Mouse (Mus musculus) MEL (cell line): ENCODE results near the gene Foxn2. TPM values are rescaled to one million over a fixed set of nuclear protein-coding genes. Genes with fewer than 3 reads are reported as not detected.

Experiments used
- DNase-seq: peaks from one replicate; pipeline ENCODE4 v3.0.0; 2011; ENCODE audit warnings: low read depth, low spot score
- H3K27ac ChIP-seq: 2 replicates; pipeline ENCODE4 v1.5.1; 2012; ENCODE audit warnings: low read depth, mild to moderate bottlenecking, control low read depth, low read length, moderate library complexity; ENCODE audit not compliant: control insufficient read depth
- H3K27me3 ChIP-seq, 2 experiments: fragments of 150-350 bp in 1 of 2; sonication (generic) in 1 of 2; 2 replicates each; pipeline ENCODE4 v1.6.1; 2012; ENCODE audit warnings: low read length in 2 of 2, mild to moderate bottlenecking in 2 of 2, improper control_type of control experiment in 1 of 2, moderate library complexity in 1 of 2; ENCODE audit not compliant: insufficient read depth in 2 of 2, control insufficient read depth in 1 of 2
- H3K36me3 ChIP-seq, 2 experiments: 2 replicates each; pipeline ENCODE4 v1.6.1; 2012 to 2014; ENCODE audit warnings: low read length in 2 of 2, improper control_type of control experiment in 1 of 2, inconsistent platforms in 1 of 2, mild to moderate bottlenecking in 1 of 2; ENCODE audit not compliant: insufficient read depth in 2 of 2, control insufficient read depth in 1 of 2
- H3K4me1 ChIP-seq, 2 experiments: fragments of 150-350 bp in 1 of 2; sonication (generic) in 1 of 2; 2 replicates each; pipeline ENCODE4 v1.6.1; 2012; ENCODE audit warnings: low read length in 2 of 2, improper control_type of control experiment in 1 of 2, mild to moderate bottlenecking in 1 of 2; ENCODE audit not compliant: insufficient read depth in 2 of 2, control insufficient read depth in 1 of 2
- H3K4me3 ChIP-seq, 2 experiments: fragments of 150-350 bp in 1 of 2; sonication (generic) in 1 of 2; 2 replicates each; pipeline ENCODE4 v1.5.1; 2012; ENCODE audit warnings: low read depth in 2 of 2, low read length in 2 of 2, mild to moderate bottlenecking in 2 of 2, moderate library complexity in 2 of 2, control low read depth in 1 of 2, improper control_type of control experiment in 1 of 2; ENCODE audit not compliant: control insufficient read depth in 1 of 2, insufficient read depth in 1 of 2
- H3K79me2 ChIP-seq: 2 replicates; pipeline ENCODE4 v1.6.1; 2012; ENCODE audit warnings: mild to moderate bottlenecking, low read length, moderate library complexity; ENCODE audit not compliant: control insufficient read depth, poor library complexity, insufficient read depth
- H3K9ac ChIP-seq: 2 replicates; pipeline ENCODE4 v1.6.1; 2012; ENCODE audit warnings: low read depth, mild to moderate bottlenecking, control low read depth, low read length, moderate library complexity; ENCODE audit not compliant: control insufficient read depth, poor library complexity, severe bottlenecking
- H3K9me3 ChIP-seq: fragments of 150-350 bp; sonication (generic); replicated peaks from 2 replicates; pipeline ENCODE4 v1.6.1; 2012; ENCODE audit warnings: mild to moderate bottlenecking, low read length, improper control_type of control experiment, moderate library complexity; ENCODE audit not compliant: insufficient read depth
- BHLHE40 ChIP-seq: IDR thresholded peaks from 2 replicates; pipeline ENCODE4 v1.6.1; 2012; ENCODE audit warnings: low read depth, mild to moderate bottlenecking, inconsistent platforms, low read length, improper control_type of control experiment, borderline replicate concordance
- CHD1 ChIP-seq: IDR thresholded peaks from 2 replicates; pipeline ENCODE4 v1.6.1; 2012; ENCODE audit warnings: low read depth, mild to moderate bottlenecking, inconsistent platforms, low read length, improper control_type of control experiment
- CHD2 ChIP-seq: IDR thresholded peaks from 2 replicates; pipeline ENCODE4 v1.6.1; 2011; ENCODE audit warnings: low read length, improper control_type of control experiment
- CTCF ChIP-seq, 3 experiments: IDR thresholded peaks in 2 of 3; conservative IDR thresholded peaks in 1 of 3; 2 replicates each; pipeline ENCODE4 v1.5.1; 2011 to 2012; ENCODE audit warnings: low read length in 3 of 3, low read depth in 2 of 3, mild to moderate bottlenecking in 2 of 3, improper control_type of control experiment in 1 of 3, inconsistent platforms in 1 of 3, mixed read lengths in 1 of 3, moderate library complexity in 1 of 3; ENCODE audit not compliant: control insufficient read depth in 1 of 3, insufficient read depth in 1 of 3, poor library complexity in 1 of 3, severe bottlenecking in 1 of 3
- E2F4 ChIP-seq: IDR thresholded peaks from 2 replicates; pipeline ENCODE4 v1.6.1; 2011; ENCODE audit warnings: low read depth, low read length, improper control_type of control experiment, borderline replicate concordance
- ELF1 ChIP-seq: IDR thresholded peaks from 2 replicates; pipeline ENCODE4 v1.6.1; 2014; ENCODE audit warnings: low read depth, mild to moderate bottlenecking, inconsistent platforms, low read length, improper control_type of control experiment, moderate library complexity
- EP300 ChIP-seq, 2 experiments: IDR thresholded peaks; 2 replicates each; pipeline ENCODE4 v1.6.1; 2011; ENCODE audit warnings: improper control_type of control experiment in 2 of 2, low read length in 2 of 2, low read depth in 1 of 2, mild to moderate bottlenecking in 1 of 2
- ETS1 ChIP-seq: IDR thresholded peaks from 2 replicates; pipeline ENCODE4 v1.6.1; 2012; ENCODE audit warnings: low read depth, mild to moderate bottlenecking, inconsistent platforms, low read length, improper control_type of control experiment, moderate library complexity
- GABPA ChIP-seq: IDR thresholded peaks from 2 replicates; pipeline ENCODE4 v1.6.1; 2012; ENCODE audit warnings: low read depth, mild to moderate bottlenecking, inconsistent platforms, low read length, improper control_type of control experiment, moderate library complexity
- GATA1 ChIP-seq: IDR thresholded peaks from 2 replicates; pipeline ENCODE4 v1.6.1; 2011; ENCODE audit warnings: low read depth, low read length, improper control_type of control experiment
- HCFC1 ChIP-seq: IDR thresholded peaks from 2 replicates; pipeline ENCODE4 v1.6.1; 2012; ENCODE audit warnings: low read depth, mild to moderate bottlenecking, inconsistent platforms, low read length, improper control_type of control experiment, moderate library complexity
- JUND ChIP-seq: IDR thresholded peaks from 2 replicates; pipeline ENCODE4 v1.6.1; 2011; ENCODE audit warnings: low read depth, mild to moderate bottlenecking, improper control_type of control experiment, low read length
- MAFK ChIP-seq: IDR thresholded peaks from 2 replicates; pipeline ENCODE4 v1.6.1; 2011; ENCODE audit warnings: low read depth, mild to moderate bottlenecking, low read length, improper control_type of control experiment, borderline replicate concordance
- MAX ChIP-seq: IDR thresholded peaks from 2 replicates; pipeline ENCODE4 v1.6.1; 2011; ENCODE audit warnings: low read length, improper control_type of control experiment
- MAZ ChIP-seq: IDR thresholded peaks from 2 replicates; pipeline ENCODE4 v1.6.1; 2012; ENCODE audit warnings: low read depth, mild to moderate bottlenecking, inconsistent platforms, low read length, improper control_type of control experiment
- MXI1 ChIP-seq: IDR thresholded peaks from 2 replicates; pipeline ENCODE4 v1.6.1; 2011; ENCODE audit warnings: mild to moderate bottlenecking, low read depth, low read length, improper control_type of control experiment
- MYB ChIP-seq: IDR thresholded peaks from 2 replicates; pipeline ENCODE4 v1.6.1; 2011; ENCODE audit warnings: mild to moderate bottlenecking, low read depth, low read length, improper control_type of control experiment
- MYC ChIP-seq: IDR thresholded peaks from 2 replicates; pipeline ENCODE4 v1.6.1; 2011; ENCODE audit warnings: low read depth, mild to moderate bottlenecking, low read length, improper control_type of control experiment, moderate library complexity
- NELFE ChIP-seq: IDR thresholded peaks from 2 replicates; pipeline ENCODE4 v1.6.1; 2011; ENCODE audit warnings: low read depth, low read length, improper control_type of control experiment
- NRF1 ChIP-seq: IDR thresholded peaks from 2 replicates; pipeline ENCODE4 v1.6.1; 2014; ENCODE audit warnings: low read depth, mild to moderate bottlenecking, inconsistent platforms, low read length, improper control_type of control experiment, moderate library complexity; ENCODE audit not compliant: poor library complexity, insufficient read depth, severe bottlenecking
- POLR2A ChIP-seq, 2 experiments: IDR thresholded peaks; 2 replicates each; pipeline ENCODE4 v1.6.1; 2011 to 2012; ENCODE audit warnings: low read length in 2 of 2, mild to moderate bottlenecking in 2 of 2, control low read depth in 1 of 2, improper control_type of control experiment in 1 of 2, low read depth in 1 of 2, moderate library complexity in 1 of 2; ENCODE audit not compliant: control insufficient read depth in 1 of 2, insufficient read depth in 1 of 2, poor library complexity in 1 of 2
- POLR2AphosphoS2 ChIP-seq: IDR thresholded peaks from 2 replicates; pipeline ENCODE4 v1.6.1; 2011; ENCODE audit warnings: low read length, improper control_type of control experiment
- POLR2AphosphoS5 ChIP-seq: IDR thresholded peaks from 2 replicates; pipeline ENCODE4 v1.6.1; 2012; ENCODE audit warnings: low read depth, borderline replicate concordance, mild to moderate bottlenecking, inconsistent platforms, low read length, moderate library complexity, mixed read lengths
- RCOR1 ChIP-seq: IDR thresholded peaks from 2 replicates; pipeline ENCODE4 v1.6.1; 2012; ENCODE audit warnings: low read depth, mild to moderate bottlenecking, inconsistent platforms, low read length, improper control_type of control experiment
- SIN3A ChIP-seq: IDR thresholded peaks from 2 replicates; pipeline ENCODE4 v1.6.1; 2012; ENCODE audit warnings: low read length, improper control_type of control experiment, inconsistent platforms
- SMC3 ChIP-seq: IDR thresholded peaks from 2 replicates; pipeline ENCODE4 v1.6.1; 2011; ENCODE audit warnings: low read depth, low read length, improper control_type of control experiment
- TAL1 ChIP-seq: IDR thresholded peaks from 2 replicates; pipeline ENCODE4 v1.6.1; 2012; ENCODE audit warnings: mild to moderate bottlenecking, inconsistent platforms, low read length, moderate library complexity, mixed read lengths
- TBP ChIP-seq: IDR thresholded peaks from 2 replicates; pipeline ENCODE4 v1.8.0; 2011; ENCODE audit warnings: low read depth, low read length, improper control_type of control experiment
- TCF12 ChIP-seq: IDR thresholded peaks from 2 replicates; pipeline ENCODE4 v1.6.1; 2014; ENCODE audit warnings: low read depth, mild to moderate bottlenecking, inconsistent platforms, low read length, improper control_type of control experiment, moderate library complexity
- UBTF ChIP-seq: IDR thresholded peaks from 2 replicates; pipeline ENCODE4 v1.6.1; 2012; ENCODE audit warnings: low read depth, mild to moderate bottlenecking, inconsistent platforms, low read length, improper control_type of control experiment, moderate library complexity, borderline replicate concordance; ENCODE audit not compliant: insufficient read depth
- USF1 ChIP-seq: IDR thresholded peaks from 2 replicates; pipeline ENCODE4 v1.6.1; 2014; ENCODE audit warnings: low read depth, mild to moderate bottlenecking, inconsistent platforms, low read length, improper control_type of control experiment, moderate library complexity
- USF2 ChIP-seq, 2 experiments: IDR thresholded peaks; 2 replicates each; pipeline ENCODE4 v1.6.1; 2011 to 2012; ENCODE audit warnings: improper control_type of control experiment in 2 of 2, low read length in 2 of 2, borderline replicate concordance in 1 of 2, inconsistent platforms in 1 of 2, low read depth in 1 of 2, mild to moderate bottlenecking in 1 of 2; ENCODE audit not compliant: insufficient read depth in 1 of 2
- ZC3H11A ChIP-seq: IDR thresholded peaks from 2 replicates; pipeline ENCODE4 v1.6.1; 2012; ENCODE audit warnings: low read depth, mild to moderate bottlenecking, inconsistent platforms, low read length, improper control_type of control experiment
- ZKSCAN1 ChIP-seq: IDR thresholded peaks from 2 replicates; pipeline ENCODE4 v1.6.1; 2012; ENCODE audit warnings: low read depth, mild to moderate bottlenecking, inconsistent platforms, low read length, improper control_type of control experiment, moderate library complexity
- ZMIZ1 ChIP-seq: IDR thresholded peaks from 2 replicates; pipeline ENCODE4 v1.6.1; 2012; ENCODE audit warnings: low read depth, mild to moderate bottlenecking, inconsistent platforms, low read length, improper control_type of control experiment, moderate library complexity
- ZNF384 ChIP-seq: IDR thresholded peaks from 2 replicates; pipeline ENCODE4 v1.6.1; 2012; ENCODE audit warnings: low read depth, mild to moderate bottlenecking, inconsistent platforms, low read length, improper control_type of control experiment
- polyA plus RNA-seq, 2 experiments: library from polyadenylated mRNA; stranded (reverse) in 1 of 2; unstranded in 1 of 2; fragments of >175 nt in 1 of 2; fragments of >200 nt in 1 of 2; gene quantifications; 2 replicates each; pipeline versions ENCODE4 v1.2.1 to v1.2.4; 2012; ENCODE audit warnings: low replicate concordance in 2 of 2, low read depth in 1 of 2; ENCODE audit not compliant: insufficient read length in 2 of 2, insufficient read depth in 1 of 2, missing spikeins in 1 of 2
- total RNA-seq: library from RNA; depleted of rRNA; stranded (reverse); fragments of 300-350 nt; gene quantifications from 2 replicates; pipeline ENCODE4 v1.2.3, GENCODE M21; 2012

Foxn2 gene
- total and polyA plus RNA-seq, 3 experiments = 20.0 to 133 (median 21.7) TPM

GRCm38 (mm10) chr17:88529519-88530235 lies 89.2 kb downstream of the Foxn2 start, which contains the start of gene Ppp1r21:
TSS of gene Ppp1r21 (plus strand) at chr17:88530118.
- Histone ChIP-seq H3K27me3 (no peaks in the 10 kb centered on the region), H3K4me1 (peaks cover 6 to 15% of the 10 kb centered on the region in 2 experiments; a peak in 3 of 4 replicates), H3K9ac (peak within 1 kb of the TSS; percentile 74), H3K79me2 (peaks cover 4% of the 10 kb centered on the region; the same call in 1 of the 2 replicates), H3K9me3 (no peaks in the 10 kb centered on the region), H3K36me3 (peaks cover 0 to 11% of the 10 kb centered on the region in 2 experiments; a peak in 2 of 4 replicates), H3K4me3 (peak within 1 kb of the TSS; percentile 69 to 80), H3K27ac (peak within 1 kb of the TSS; percentile 74)
- peak; percentile 96 for DNase-seq
- TF ChIP-seq UBTF = no peak
- no peak for TF ChIP-seq SMC3
- TF ChIP-seq CHD1 = 0 out of 2 replicates have a peak, but pooled peaks have one; percentile 70
- peak; percentile 98 for TF ChIP-seq ELF1
- peak; percentile 59 to 87 for TF ChIP-seq POLR2A (IDR thresholded peaks at IDR 0.05; ENCODE audit: control insufficient read depth in 1 of 2, insufficient read depth in 1 of 2, low read depth in 1 of 2, low read length in 2 of 2, poor library complexity in 1 of 2)
- TF ChIP-seq EP300 (IDR thresholded peaks at IDR 0.05; ENCODE audit: low read depth in 1 of 2, low read length in 2 of 2) = no peak; a peak in 1 of 4 replicates
- peak; percentile 84 for TF ChIP-seq NRF1
- 0 out of 2 replicates have a peak, but pooled peaks have one; percentile 6 for TF ChIP-seq RCOR1
- TF ChIP-seq ZC3H11A = 0 out of 2 replicates have a peak, but pooled peaks have one; percentile 1
- no peak for TF ChIP-seq ZKSCAN1
- TF ChIP-seq GATA1 = 0 out of 2 replicates have a peak, but pooled peaks have one; percentile 24
- TF ChIP-seq SIN3A = peak; percentile 72
- peak; percentile 83 for TF ChIP-seq MAZ
- TF ChIP-seq USF2 (IDR thresholded peaks at IDR 0.05; ENCODE audit: borderline replicate concordance in 1 of 2, insufficient read depth in 1 of 2, low read depth in 1 of 2, low read length in 2 of 2) = no peak
- TF ChIP-seq MYB = no peak
- no peak for TF ChIP-seq POLR2AphosphoS5
- TF ChIP-seq TCF12 = peak; percentile 60
- TF ChIP-seq TBP = no peak; the same call in 1 of the 2 replicates
- no peak for TF ChIP-seq CHD2
- TF ChIP-seq MYC = 0 out of 2 replicates have a peak, but pooled peaks have one; percentile 46
- no peak for TF ChIP-seq MAFK
- no peak for TF ChIP-seq CTCF (IDR thresholded peaks at IDR 0.05 in 2 of 3, conservative IDR thresholded peaks at IDR 0.05 in 1 of 3; ENCODE audit: control insufficient read depth in 1 of 3, insufficient read depth in 1 of 3, low read depth in 2 of 3, low read length in 3 of 3, poor library complexity in 1 of 3, severe bottlenecking in 1 of 3)
- 0 out of 2 replicates have a peak, but pooled peaks have one; percentile 35 for TF ChIP-seq MXI1
- TF ChIP-seq ZNF384 = no peak
- no peak for TF ChIP-seq ZMIZ1
- TF ChIP-seq HCFC1 = peak; percentile 78
- TF ChIP-seq E2F4 = peak; percentile 65
- TF ChIP-seq GABPA = no peak
- peak; percentile 14; the same call in 1 of the 2 replicates for TF ChIP-seq TAL1
- TF ChIP-seq MAX = no peak
- TF ChIP-seq NELFE = peak; percentile 70
- TF ChIP-seq BHLHE40 = no peak
- no peak for TF ChIP-seq USF1
- no peak for TF ChIP-seq JUND
- no peak for TF ChIP-seq ETS1
- peak; percentile 53; the same call in 1 of the 2 replicates for TF ChIP-seq POLR2AphosphoS2
